Mouse (Mus musculus) kidney, embryonic 14.5 days (tissue): ENCODE results near the gene Tac1. TPM values are rescaled to one million over a fixed set of nuclear protein-coding genes. Genes with fewer than 3 reads are reported as not detected.
"Not testable (repeated sequence)": the region's sequence is repeated elsewhere in the genome, so short reads cannot be mapped to it uniquely, and the experiment has no call there.

Source experiments
- ATAC-seq: fragments of 200-750 bp; cut with Nextera tagmentation; 2 replicates; pipeline ENCODE4 v1.8.0; 2017; ENCODE audit warnings: moderate number of reproducible peaks, mild to moderate bottlenecking, moderate TSS enrichment, moderate library complexity; ENCODE audit not compliant: low FRiP score, low TSS enrichment
- H3K27ac ChIP-seq: fragments of 300-500 bp; sonication (generic); 2 replicates; pipeline ENCODE4 v1.5.1; 2014; ENCODE audit warnings: low read depth, mild to moderate bottlenecking, low read length, moderate library complexity, mixed read lengths
- H3K27me3 ChIP-seq: fragments of 300-500 bp; sonication (generic); 2 replicates; pipeline ENCODE4 v1.6.1; 2014; ENCODE audit warnings: mild to moderate bottlenecking, low read length; ENCODE audit not compliant: control insufficient read depth, insufficient read depth
- H3K36me3 ChIP-seq: fragments of 300-500 bp; sonication (generic); 2 replicates; pipeline ENCODE4 v1.6.1; 2014; ENCODE audit warnings: low read length, mixed read lengths; ENCODE audit not compliant: control insufficient read depth, insufficient read depth
- H3K4me1 ChIP-seq: fragments of 300-500 bp; sonication (generic); 2 replicates; pipeline ENCODE4 v1.6.1; 2014; ENCODE audit warnings: low read length, mixed read lengths; ENCODE audit not compliant: control insufficient read depth, insufficient read depth
- H3K4me2 ChIP-seq: fragments of 300-500 bp; sonication (generic); replicated peaks from 2 replicates; pipeline ENCODE4 v1.6.1; 2014; ENCODE audit warnings: low read depth, mild to moderate bottlenecking, low read length
- H3K4me3 ChIP-seq: fragments of 300-500 bp; sonication (generic); 2 replicates; pipeline ENCODE4 v1.5.1; 2014; ENCODE audit warnings: mild to moderate bottlenecking, low read length
- H3K9ac ChIP-seq: fragments of 300-500 bp; sonication (generic); 2 replicates; pipeline ENCODE4 v1.6.1; 2014; ENCODE audit warnings: low read depth, mild to moderate bottlenecking, low read length, moderate library complexity
- H3K9me3 ChIP-seq: fragments of 300-500 bp; sonication (generic); 2 replicates; pipeline ENCODE4 v1.6.1; 2016; ENCODE audit warnings: low read length; ENCODE audit not compliant: control insufficient read depth
- WGBS: fragments of 180-500 bp; shearing (Covaris S2); extraction: QIAGEN DNeasy Blood & Tissue Kit; methylation state at CpG from one replicate; pipeline ENCODE4 v1.1.7; 2014; 5-methylcytosine and 5-hydroxymethylcytosine counted together
- polyA plus RNA-seq: library from polyadenylated mRNA; unstranded; fragments of >200 nt; fragmentation: Nextera tagmentation; extraction: Ambion mirVana; gene quantifications from 2 replicates; pipeline ENCODE4 v1.2.1, GENCODE M21; 2014

The Tac1 gene
- polyA plus RNA-seq, 1 experiment from 2014 or later, result 0.51 TPM

DNA sequence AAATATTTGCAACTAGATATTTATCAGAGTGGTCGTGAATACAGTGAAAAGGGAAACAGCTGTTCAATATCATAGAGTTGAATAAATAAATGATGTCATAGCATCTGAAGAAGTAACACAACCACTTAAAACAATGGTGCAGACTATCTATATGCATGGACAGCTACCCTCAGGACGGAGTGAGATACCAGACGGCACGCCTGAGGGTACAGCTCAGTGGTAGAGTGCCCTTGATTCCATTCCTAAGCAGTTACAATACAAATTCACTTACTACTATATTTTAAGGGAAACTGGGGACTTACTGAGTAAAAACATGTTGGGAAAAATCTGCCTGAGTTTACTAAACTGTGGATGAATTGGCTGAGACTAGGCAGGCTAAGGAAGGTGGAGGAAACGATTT lies 43.7 kb downstream of the Tac1 start:
- Histone ChIP-seq H3K4me1 (no peaks in the 10 kb centered on the region), H3K9ac (no peak overlapping the region), H3K27me3 (no peaks in the 10 kb centered on the region), H3K4me3 (no peak overlapping the region), H3K4me2 (no peak overlapping the region), H3K9me3 (no peaks in the 10 kb centered on the region), H3K36me3 (no peaks in the 10 kb centered on the region), H3K27ac (no peak overlapping the region)
- no peak for ATAC-seq
- 84% methylated on average over 5 of the region's 5 CpGs for WGBS

DNA sequence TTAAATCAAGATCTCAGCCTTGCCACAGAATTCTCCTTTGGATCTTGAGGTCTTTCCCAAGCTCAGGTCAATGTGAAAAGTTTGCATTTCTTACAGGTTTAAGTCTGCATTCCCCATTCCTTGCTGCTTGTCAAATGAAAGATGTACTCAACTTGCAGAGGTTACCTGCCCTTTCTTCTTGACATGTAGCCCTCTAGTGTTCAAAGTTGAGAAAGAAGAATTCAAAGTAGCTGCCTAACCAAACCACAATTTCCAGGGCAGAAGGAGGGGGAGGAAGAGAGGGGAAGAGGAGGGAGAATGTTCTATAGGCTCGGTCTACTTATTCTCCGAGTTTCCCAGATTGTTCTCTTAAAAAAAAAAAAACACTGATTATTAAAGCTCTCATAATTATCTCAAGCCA lies 45.5 kb downstream of the Tac1 start:
- no peaks in the 10 kb centered on the region for H3K4me1 ChIP-seq
- H3K36me3 ChIP-seq, result no peaks in the 10 kb centered on the region
- H3K9me3 ChIP-seq, result no peaks in the 10 kb centered on the region
- H3K9ac ChIP-seq, result no peak overlapping the region
- H3K27me3 ChIP-seq, result no peaks in the 10 kb centered on the region
- WGBS, result 63% methylated on average over 2 of the region's 2 CpGs
- no peak for ATAC-seq
- H3K4me2 ChIP-seq, result no peak overlapping the region
- no peak overlapping the region for H3K27ac ChIP-seq
- no peak overlapping the region for H3K4me3 ChIP-seq

DNA sequence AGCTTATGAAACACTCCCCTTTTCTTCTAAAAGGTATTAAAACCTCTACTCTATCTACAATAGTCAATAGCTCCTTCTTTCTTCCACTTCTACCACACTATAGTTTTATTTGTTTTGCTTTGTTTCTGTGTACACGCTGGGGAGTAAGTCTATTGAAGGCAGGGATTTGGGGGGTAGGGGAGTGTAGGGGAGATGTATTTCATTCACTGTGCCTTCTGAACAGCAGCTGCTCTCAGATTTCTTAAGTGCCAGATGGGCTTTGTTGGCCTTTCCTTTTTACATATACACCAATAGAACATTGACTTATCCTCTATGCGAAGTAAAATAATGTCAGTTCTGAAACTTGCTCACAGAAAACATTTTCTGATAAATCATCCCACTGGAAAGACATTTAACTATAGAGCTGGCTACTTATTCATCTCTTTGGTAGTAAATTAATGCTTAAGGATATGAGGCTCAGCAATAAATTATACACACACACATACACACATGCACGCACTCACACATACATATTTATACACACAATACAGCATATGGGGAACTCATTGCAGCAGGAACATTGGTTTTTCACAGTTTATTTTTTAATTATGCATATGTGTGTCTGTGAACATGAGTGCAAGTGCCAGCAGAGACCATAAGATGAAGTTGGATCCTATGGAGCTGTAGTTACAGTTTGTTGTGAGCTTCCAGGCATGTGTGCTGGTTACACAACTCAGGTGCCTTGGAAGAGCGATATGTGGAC lies 46.8 kb downstream of the Tac1 start:
- Histone ChIP-seq H3K27me3 (no peaks in the 10 kb centered on the region), H3K36me3 (no peaks in the 10 kb centered on the region), H3K9ac (no peak overlapping the region), H3K9me3 (no peaks in the 10 kb centered on the region), H3K27ac (no peak overlapping the region), H3K4me3 (no peak overlapping the region), H3K4me2 (no peak overlapping the region), H3K4me1 (no peaks in the 10 kb centered on the region)
- WGBS, result 78% methylated on average over 4 of the region's 4 CpGs
- ATAC-seq, result no peak

DNA sequence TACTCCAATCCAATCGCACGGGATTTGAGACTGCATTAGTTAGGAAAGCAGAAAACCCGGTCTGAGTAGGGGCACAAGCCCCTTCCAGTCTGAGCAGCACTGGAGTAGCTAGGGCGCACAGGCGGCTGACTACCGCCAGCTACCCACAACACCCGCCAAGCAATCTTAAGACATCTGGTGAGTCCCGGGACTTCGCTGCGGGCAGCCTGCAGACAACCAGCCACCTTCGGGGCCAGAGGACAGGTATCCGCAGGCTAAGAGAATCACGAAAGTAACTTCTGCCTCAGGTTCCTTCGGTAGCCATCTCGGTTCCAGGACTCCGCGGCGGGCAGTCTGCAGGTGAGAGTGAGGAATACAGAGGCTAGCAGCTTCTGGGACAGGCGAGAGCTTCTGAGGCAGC lies 59.0 kb downstream of the Tac1 start:
- WGBS, result 90% methylated on average over 19 of the region's 19 CpGs
- H3K9me3 ChIP-seq, H3K27ac ChIP-seq, ATAC-seq, H3K4me2 ChIP-seq, H3K36me3 ChIP-seq, H3K4me1 ChIP-seq, H3K27me3 ChIP-seq, H3K4me3 ChIP-seq, H3K9ac ChIP-seq: not testable (repeated sequence)

Other genes with a start within 250 kb of the Tac1 start
- gene Asns, start 138.4 kb downstream of the Tac1 start, polyA plus RNA-seq, result 31.2 and 34.8 TPM in 2 replicates